Mouse (Mus musculus) cortical plate, adult 2 months (tissue): Measurements from ENCODE around the gene Ankrd34a.

ENCODE experiments used
- CTCF ChIP-seq: fragments of 200-500 bp; IDR thresholded peaks from 2 replicates; pipeline ENCODE4 v1.5.1; 2011; ENCODE audit warnings: mild to moderate bottlenecking, control low read depth, low read length; ENCODE audit not compliant: insufficient read depth; ENCODE audit errors: extremely low read depth
- POLR2A ChIP-seq: fragments of 200-500 bp; IDR thresholded peaks from 2 replicates; pipeline ENCODE4 v1.6.1; 2011; ENCODE audit warnings: mild to moderate bottlenecking, low read length, control low read depth; ENCODE audit not compliant: insufficient read depth; ENCODE audit errors: extremely low read depth

- TF ChIP-seq POLR2A (no peak), CTCF (no peak)
Observed at GRCm38 (mm10) chr3:96554251-96554650, 42.2 kb upstream of the Ankrd34a start.
